Mouse (Mus musculus): ENCODE data around the gene Npb. TPM values are rescaled to one million over a fixed set of nuclear protein-coding genes. Genes with fewer than 3 reads are reported as not detected.
"Not testable (repeated sequence)": the region's sequence is repeated elsewhere in the genome, so short reads cannot be mapped to it uniquely, and the experiment has no call there.

Gene Npb
- total RNA-seq (2014; rRNA removed; ENCODE audit: low replicate concordance) (25.1 TPM in 1 of 2 replicates, not detected in the other), polyA plus RNA-seq (2015; fragmentation: Nextera tagmentation; extraction: Ambion mirVana) (9.9 and 11.8 TPM in 2 replicates)

GRCm38 (mm10) chr11:120608241-120609034 lies at the start of gene Npb:
Gene Npb (plus strand): TSS chr11:120608477.
- peak within 1 kb of the TSS; percentile 59 for H3K4me2 ChIP-seq (ENCODE audit: low read depth, low read length)
- peak within 1 kb of the TSS; percentile 29 for H3K4me3 ChIP-seq (ENCODE audit: low read depth, low read length)
- peaks cover 21% of the 10 kb centered on the region; the same call in 1 of the 2 replicates for H3K4me1 ChIP-seq (ENCODE audit: control insufficient read depth, insufficient read depth)
- H3K27me3 ChIP-seq (ENCODE audit: control insufficient read depth, insufficient read depth, low read length), result no peaks in the 10 kb centered on the region
- peak within 1 kb of the TSS; percentile 28 for H3K9ac ChIP-seq (replicated peaks; ENCODE audit: low read depth, low read length)
- H3K36me3 ChIP-seq (replicated peaks; ENCODE audit: control insufficient read depth, insufficient read depth, low read length), result peaks cover 54% of the 10 kb centered on the region
- no peaks in the 10 kb centered on the region for H3K9me3 ChIP-seq (replicated peaks; ENCODE audit: control insufficient read depth, low read length)
- DNase-seq (ENCODE audit: low spot score), result no peak
- TF ChIP-seq EP300 (IDR thresholded peaks at IDR 0.05; ENCODE audit: low read depth), result no peak
- no peak for TF ChIP-seq CTCF (IDR thresholded peaks at IDR 0.05; ENCODE audit: low read depth)
- H3K27ac ChIP-seq (ENCODE audit: low read depth), result peak within 1 kb of the TSS; percentile 52; the same call in 1 of the 2 replicates
- WGBS, result 10% methylated on average over 45 of the region's 45 CpGs
- ATAC-seq (ENCODE audit: insufficient read depth, low read depth), result 0 out of 2 replicates have a peak, but pooled peaks have one; percentile 6

- not testable (repeated sequence) for ATAC-seq (ENCODE audit: insufficient read depth, low read depth)
Observed at GRCm38 (mm10) chr11:120558843-120559242, 49.4 kb upstream of the Npb start.

GRCm38 (mm10) chr11:120560952-120561728 lies 47.1 kb upstream of the Npb start:
- H3K27ac ChIP-seq (ENCODE audit: low read depth), result no peak overlapping the region
- TF ChIP-seq EP300 (IDR thresholded peaks at IDR 0.05; ENCODE audit: low read depth) (no peak), CTCF (IDR thresholded peaks at IDR 0.05; ENCODE audit: low read depth) (no peak)
- H3K9me3 ChIP-seq (replicated peaks; ENCODE audit: control insufficient read depth, low read length), result 0 out of 2 replicates have a peak, but pooled peaks cover 2% of the 10 kb centered on the region
- WGBS, result 88% methylated on average over 13 of the region's 13 CpGs
- ATAC-seq (ENCODE audit: insufficient read depth, low read depth), result no peak
- peaks cover 70% of the 10 kb centered on the region for H3K36me3 ChIP-seq (replicated peaks; ENCODE audit: control insufficient read depth, insufficient read depth, low read length)
- H3K4me1 ChIP-seq (ENCODE audit: control insufficient read depth, insufficient read depth), result no peaks in the 10 kb centered on the region
- no peak overlapping the region for H3K4me2 ChIP-seq (ENCODE audit: low read depth, low read length)
- no peak overlapping the region for H3K4me3 ChIP-seq (ENCODE audit: low read depth, low read length)
- H3K9ac ChIP-seq (replicated peaks; ENCODE audit: low read depth, low read length), result no peak overlapping the region
- no peak for DNase-seq (ENCODE audit: low spot score)
- no peaks in the 10 kb centered on the region for H3K27me3 ChIP-seq (ENCODE audit: control insufficient read depth, insufficient read depth, low read length)

More at GRCm38 (mm10) chr11:120558843-120559242, 49.4 kb upstream of the Npb start:
- H3K9me3 ChIP-seq (replicated peaks; ENCODE audit: control insufficient read depth, low read length); DNase-seq (ENCODE audit: low spot score); H3K4me3 ChIP-seq (ENCODE audit: low read depth, low read length); H3K9ac ChIP-seq (replicated peaks; ENCODE audit: low read depth, low read length); H3K27me3 ChIP-seq (ENCODE audit: control insufficient read depth, insufficient read depth, low read length); H3K4me1 ChIP-seq (ENCODE audit: control insufficient read depth, insufficient read depth); H3K27ac ChIP-seq (ENCODE audit: low read depth); H3K4me2 ChIP-seq (ENCODE audit: low read depth, low read length): not testable (repeated sequence)
- H3K36me3 ChIP-seq (replicated peaks; ENCODE audit: control insufficient read depth, insufficient read depth, low read length), result peaks cover 47% of the 10 kb centered on the region
- 81% methylated on average over 6 of the region's 6 CpGs for whole genome bisulfite sequencing

- WGBS, result 91% methylated on average over 13 of the region's 13 CpGs
- no peak overlapping the region for H3K4me3 ChIP-seq (ENCODE audit: low read depth, low read length)
- no peaks in the 10 kb centered on the region for H3K27me3 ChIP-seq (ENCODE audit: control insufficient read depth, insufficient read depth, low read length)
- H3K36me3 ChIP-seq (replicated peaks; ENCODE audit: control insufficient read depth, insufficient read depth, low read length), result peaks cover 88% of the 10 kb centered on the region
- H3K4me1 ChIP-seq (ENCODE audit: control insufficient read depth, insufficient read depth), result no peaks in the 10 kb centered on the region
- TF ChIP-seq CTCF (IDR thresholded peaks at IDR 0.05; ENCODE audit: low read depth) (no peak), EP300 (IDR thresholded peaks at IDR 0.05; ENCODE audit: low read depth) (no peak)
- no peak for DNase-seq (ENCODE audit: low spot score)
- no peak overlapping the region for H3K9ac ChIP-seq (replicated peaks; ENCODE audit: low read depth, low read length)
- no peak overlapping the region for H3K4me2 ChIP-seq (ENCODE audit: low read depth, low read length)
- no peaks in the 10 kb centered on the region for H3K9me3 ChIP-seq (replicated peaks; ENCODE audit: control insufficient read depth, low read length)
- H3K27ac ChIP-seq (ENCODE audit: low read depth), result no peak overlapping the region
- ATAC-seq (ENCODE audit: insufficient read depth, low read depth), result no peak
Observed at GRCm38 (mm10) chr11:120562949-120563348, 45.3 kb upstream of the Npb start.

GRCm38 (mm10) chr11:120565114-120565513 lies 43.2 kb upstream of the Npb start:
- Histone ChIP-seq H3K4me2 (ENCODE audit: low read depth, low read length) (no peak overlapping the region), H3K27me3 (ENCODE audit: control insufficient read depth, insufficient read depth, low read length) (no peaks in the 10 kb centered on the region), H3K9me3 (replicated peaks; ENCODE audit: control insufficient read depth, low read length) (no peaks in the 10 kb centered on the region), H3K9ac (replicated peaks; ENCODE audit: low read depth, low read length) (no peak overlapping the region), H3K4me1 (ENCODE audit: control insufficient read depth, insufficient read depth) (no peaks in the 10 kb centered on the region), H3K36me3 (replicated peaks; ENCODE audit: control insufficient read depth, insufficient read depth, low read length) (peaks cover 91% of the 10 kb centered on the region), H3K4me3 (ENCODE audit: low read depth, low read length) (no peak overlapping the region), H3K27ac (ENCODE audit: low read depth) (no peak overlapping the region)
- TF ChIP-seq EP300 (IDR thresholded peaks at IDR 0.05; ENCODE audit: low read depth) (no peak), CTCF (IDR thresholded peaks at IDR 0.05; ENCODE audit: low read depth) (no peak)
- no peak for ATAC-seq (ENCODE audit: insufficient read depth, low read depth)
- no peak for DNase-seq (ENCODE audit: low spot score)
- 81% methylated on average over 9 of the region's 9 CpGs for WGBS
